Mouse (Mus musculus): ENCODE measurements at regions not wholly inside any gene's neighbourhood (a gene's known extent, or its start where the extent isn't known, plus 50 kb on each side); places are given as distances from the start of the nearest gene placed in this dataset.
A peak's percentile ranks its signal among the peaks of the same experiment; 100 is the strongest.

DNA sequence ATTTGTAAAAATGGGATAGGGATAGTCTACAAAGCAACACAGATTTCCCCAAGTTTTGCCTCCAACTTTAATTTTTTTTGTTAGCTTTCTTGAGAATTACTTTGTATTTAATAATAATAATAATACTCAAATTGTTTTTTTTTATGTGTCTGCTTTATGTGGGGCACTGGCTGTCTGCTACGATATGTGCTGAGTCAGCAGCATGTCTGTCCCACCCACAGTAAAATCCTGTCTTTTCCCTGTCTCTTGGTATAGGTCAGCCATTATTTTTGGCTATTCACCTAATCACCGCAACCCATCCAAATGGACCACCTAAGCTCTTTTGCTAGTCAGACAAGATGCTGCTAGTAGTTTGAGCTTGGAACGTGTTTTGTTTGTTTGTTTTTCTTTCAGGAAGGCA lies 473.0 kb downstream of the Hs3st4 start:
- no peak for DNase-seq (ENCODE audit: low spot score)

DNA sequence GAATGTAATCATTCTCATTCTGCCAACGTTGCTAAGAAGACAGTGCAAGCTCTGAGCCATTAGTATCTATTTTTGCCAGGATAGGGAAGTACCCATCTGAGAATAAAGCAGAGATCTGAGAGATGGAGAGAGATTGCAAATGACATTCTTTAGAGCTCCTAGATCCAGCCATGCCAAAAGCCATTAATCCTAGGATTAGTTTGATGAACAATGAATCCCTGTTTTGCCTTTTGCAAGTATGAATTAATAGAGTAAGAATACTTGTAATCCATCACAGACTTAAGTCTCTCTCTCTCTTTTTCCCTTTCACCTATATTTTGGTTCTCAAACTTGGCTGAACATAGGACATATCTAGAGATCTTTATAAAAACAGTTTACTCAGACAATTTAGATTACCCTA lies 504.7 kb downstream of the Hs3st4 start:
- no peak for DNase-seq (ENCODE audit: low spot score)

DNA sequence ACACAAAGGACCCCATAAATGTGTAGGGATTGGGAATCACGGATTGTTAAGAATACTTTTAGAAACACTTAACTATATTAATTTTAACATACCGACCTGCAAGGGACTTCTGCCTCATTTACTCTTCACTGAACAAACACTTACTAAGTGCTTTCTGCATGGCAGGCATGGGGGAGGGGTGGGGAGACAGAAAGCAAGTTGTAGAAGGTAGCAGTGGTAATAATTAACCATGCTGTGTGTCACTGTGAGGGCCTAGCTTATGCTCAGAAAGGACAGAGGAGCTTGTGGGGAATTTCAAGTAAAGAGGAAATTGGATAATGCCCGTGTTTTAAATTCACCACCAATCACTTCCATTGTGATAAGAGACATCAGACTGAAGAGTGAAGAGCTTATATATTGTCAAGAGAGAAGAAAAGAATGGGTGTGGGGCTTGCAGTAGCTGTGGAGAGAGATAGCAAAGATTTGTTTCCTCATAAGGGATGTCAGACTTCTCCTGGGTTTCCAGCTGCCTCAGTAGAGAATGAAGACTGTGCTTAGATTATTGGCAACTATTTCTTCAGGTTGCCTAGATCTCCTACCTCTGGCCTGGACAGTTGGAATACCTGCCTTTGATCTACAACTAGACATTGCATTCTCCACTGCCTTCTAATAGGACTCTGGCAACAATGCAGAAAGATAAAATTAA lies 508.6 kb downstream of the Hs3st4 start:
- no peak for DNase-seq (ENCODE audit: low spot score)

DNA sequence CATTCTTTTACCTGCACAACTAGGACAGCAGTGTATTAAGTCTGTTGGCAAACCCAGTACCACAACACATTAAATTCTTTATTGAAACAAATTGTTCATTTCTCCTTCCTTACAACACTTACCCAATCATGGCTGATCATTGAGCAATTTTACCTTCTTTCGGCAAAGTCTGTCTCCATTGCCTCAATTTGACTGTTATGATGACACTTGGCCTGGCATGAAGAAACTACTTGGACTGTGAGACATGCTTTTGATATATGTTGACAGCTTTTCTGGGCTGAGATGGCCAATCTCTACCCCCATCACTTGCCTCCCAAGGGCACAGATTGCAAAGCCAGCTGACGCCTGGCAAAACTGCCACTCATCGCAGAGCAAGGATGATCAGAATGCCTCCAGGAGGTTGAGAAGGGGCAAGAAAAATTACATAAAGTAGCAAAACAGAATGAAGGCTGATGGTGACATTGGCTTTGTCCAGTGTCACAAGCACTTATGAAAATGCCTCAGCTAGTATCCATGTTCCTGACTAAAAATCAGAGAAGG lies 509.3 kb downstream of the Hs3st4 start:
- no peak for DNase-seq (ENCODE audit: low spot score)

DNA sequence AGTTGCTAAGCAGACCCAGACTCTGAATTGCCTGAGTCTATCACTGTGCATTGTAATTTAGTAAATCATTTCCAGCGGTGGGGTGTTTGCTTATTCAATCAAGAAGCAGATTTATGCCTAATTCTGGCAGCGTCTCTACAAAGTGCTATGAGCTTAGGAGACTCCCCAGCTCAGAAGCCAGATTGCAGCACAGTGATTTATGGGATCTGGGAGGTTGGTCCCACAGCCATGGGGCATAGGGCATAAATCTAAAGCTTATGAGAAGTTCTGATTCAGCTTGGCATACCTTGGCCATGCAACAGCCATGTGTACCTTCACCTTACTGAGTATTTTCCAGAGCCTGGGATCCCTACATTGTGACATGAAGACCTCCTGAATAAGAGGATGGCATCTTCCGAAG lies 518.0 kb downstream of the Hs3st4 start:
- DNase-seq (ENCODE audit: low spot score), result no peak

DNA sequence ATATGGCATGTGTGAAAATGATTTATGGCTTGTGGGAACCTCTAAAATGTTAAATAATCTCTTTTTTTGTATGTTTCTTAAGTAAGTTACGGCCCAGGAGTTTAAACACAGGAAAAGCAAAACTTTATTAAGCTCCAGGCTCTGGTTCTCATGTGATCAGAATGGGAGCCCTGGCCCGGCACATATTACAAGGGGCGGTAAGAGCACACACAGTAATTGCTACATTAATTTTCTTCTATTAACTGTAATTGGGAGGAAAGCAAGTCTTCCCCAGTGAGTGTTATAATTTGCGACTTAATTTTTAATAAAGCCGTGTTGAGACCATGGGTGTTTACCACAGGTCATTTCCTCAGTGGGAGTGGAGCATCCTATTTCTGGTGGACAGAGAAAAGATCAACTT lies 520.1 kb downstream of the Hs3st4 start:
- DNase-seq (ENCODE audit: low spot score), result no peak

DNA sequence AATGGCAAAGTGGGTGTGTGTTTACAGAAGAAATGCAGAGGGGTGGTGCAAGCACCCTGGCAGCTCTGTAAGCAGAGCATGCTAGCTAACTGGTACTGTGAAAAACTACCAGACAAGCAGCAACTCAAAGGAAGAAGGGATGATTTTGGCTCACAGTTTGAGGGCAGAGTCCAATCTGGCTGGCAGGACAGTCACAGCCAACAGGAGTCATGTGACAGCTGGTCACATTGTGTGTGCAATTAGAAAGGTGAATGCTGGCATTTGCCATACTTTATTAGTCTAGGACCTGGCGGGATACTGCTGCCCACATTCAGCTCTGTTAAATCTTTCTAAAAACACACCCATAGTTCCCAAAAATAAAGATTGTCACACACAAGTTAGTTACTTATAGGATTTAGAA lies 566.4 kb downstream of the Hs3st4 start:
- DNase-seq (ENCODE audit: low spot score), result no peak

DNA sequence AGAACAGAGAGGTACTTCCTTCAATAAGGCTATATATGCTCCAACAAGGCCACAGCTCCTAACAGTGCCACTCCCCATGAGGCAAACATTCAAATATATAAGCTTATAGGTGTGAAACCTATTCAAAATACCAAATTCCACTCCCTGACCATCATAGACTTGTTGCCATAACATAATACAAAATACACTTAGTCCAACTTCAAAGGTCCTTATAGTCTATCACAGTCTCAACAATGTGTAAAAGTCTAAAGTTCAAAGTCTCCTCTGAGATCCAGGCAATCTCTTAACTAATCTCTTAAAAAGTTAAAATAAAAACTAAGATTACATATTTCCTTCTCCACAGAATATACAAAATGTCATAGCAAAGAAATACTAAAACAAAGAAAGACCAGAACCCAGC lies 574.5 kb downstream of the Hs3st4 start:
- DNase-seq (ENCODE audit: low spot score), result no peak

DNA sequence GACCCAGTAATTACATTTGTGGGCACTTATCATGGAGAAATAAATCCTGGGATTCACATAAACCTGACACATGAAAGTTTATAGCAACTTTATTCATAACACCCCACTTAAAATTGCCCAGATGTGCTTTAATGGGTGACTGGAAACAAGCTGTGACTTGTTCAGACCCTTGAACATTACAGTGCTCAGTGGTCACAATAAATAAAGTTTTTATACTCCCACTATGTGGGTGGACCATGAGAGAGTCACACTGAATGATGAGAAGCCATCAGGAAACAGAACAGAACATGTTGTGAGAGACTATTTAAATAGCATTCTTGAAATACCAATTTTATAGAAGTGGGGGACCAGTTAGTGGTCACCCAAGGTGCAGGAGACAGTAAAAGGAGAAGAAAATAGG lies 588.1 kb downstream of the Hs3st4 start:
- no peak for DNase-seq (ENCODE audit: low spot score)

DNA sequence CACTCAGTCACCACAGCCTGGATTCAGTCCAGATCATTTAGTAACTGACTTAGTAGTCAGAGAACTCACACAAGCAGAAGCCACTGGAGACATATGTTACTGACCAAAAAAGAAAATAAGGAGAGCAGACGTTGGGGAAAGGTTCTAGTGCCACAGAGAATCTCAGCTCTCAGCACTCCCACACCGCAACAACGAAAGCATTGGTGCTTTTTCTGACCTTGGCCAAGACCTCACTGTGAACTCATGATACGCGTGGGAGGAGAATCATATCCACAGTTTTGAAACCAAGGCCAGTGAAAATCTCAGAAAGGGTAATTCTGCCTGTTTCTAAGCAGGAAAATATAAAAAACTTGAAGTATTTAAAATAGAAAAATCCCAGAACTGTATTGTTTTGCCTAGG lies 591.0 kb downstream of the Hs3st4 start:
- no peak for DNase-seq (ENCODE audit: low spot score)

DNA sequence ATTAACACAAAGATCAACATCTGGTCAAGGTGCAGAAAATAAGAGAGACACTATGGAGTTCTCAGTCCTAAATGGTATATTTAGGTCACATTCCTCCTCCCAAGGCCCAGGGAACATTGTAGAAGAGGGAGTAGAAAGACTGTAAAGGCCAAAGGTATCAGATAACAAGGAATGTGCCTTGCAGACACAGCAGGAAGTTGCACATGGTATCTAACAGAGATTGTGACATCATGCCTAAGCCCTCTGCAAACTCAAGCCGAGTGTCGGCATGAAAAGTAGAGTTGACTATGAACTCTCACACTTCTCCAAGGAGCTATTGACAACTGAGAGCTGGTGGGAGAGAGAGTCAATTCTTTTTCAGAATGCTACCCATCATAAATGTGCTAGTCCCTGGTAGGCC lies 598.7 kb downstream of the Hs3st4 start:
- DNase-seq (ENCODE audit: low spot score), result no peak

DNA sequence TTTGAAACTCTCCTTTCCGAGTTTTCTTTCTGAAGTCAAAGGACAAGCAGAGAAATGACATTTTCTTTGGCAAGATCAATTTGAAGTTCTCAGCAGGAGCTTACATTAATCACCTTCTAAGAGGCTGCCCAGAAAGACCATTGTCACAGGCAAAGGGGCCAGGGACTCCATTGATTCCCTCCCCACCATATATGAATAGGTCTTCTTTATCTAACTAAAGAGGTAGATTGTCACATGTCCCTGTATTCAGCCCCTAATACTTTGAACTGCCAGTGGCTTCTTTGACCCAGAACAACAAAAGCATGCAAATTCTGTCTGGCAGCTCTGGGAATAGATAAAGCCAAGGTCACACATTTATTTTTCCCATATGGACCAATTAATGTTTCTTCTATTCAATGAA lies 602.6 kb downstream of the Hs3st4 start:
- no peak for DNase-seq (ENCODE audit: low spot score)

DNA sequence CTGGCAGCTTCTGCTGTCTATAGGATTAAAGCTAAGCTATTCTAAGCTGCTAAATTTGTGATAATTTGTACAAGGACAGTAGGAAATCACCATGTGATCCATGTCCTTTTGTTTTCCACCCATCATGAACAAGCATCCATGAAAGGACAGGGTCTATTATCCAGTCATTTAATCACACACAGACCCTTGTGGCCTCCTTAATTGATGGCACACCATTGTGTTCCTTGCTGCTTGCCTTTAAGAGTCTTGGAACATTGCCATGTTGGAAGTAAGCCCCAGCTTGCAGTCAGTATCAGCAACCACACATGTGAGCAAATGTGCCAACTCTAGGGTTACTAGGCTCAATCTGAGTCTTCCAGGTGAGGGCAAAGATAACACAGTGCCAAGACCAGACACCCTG lies 608.7 kb downstream of the Hs3st4 start:
- DNase-seq (ENCODE audit: low spot score), result no peak

DNA sequence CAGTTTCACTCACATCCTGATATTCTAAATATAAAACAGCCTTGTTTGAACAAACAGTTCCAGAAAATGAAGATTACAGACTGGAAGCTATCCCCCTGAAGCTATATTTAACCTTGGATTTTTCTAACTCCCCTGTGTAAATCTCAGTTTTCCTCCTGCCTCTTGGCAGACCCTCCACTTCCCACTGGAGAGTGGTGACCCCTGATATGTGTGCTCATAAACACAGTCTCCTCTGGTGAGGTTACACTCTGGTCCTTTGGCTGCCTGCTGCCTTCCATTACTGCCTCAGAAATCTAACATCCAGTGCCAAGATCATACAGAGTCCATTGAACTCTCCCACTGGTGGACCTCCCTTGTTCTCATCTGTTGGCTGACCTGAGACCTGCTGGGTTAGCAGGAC lies 610.8 kb downstream of the Hs3st4 start:
- DNase-seq (ENCODE audit: low spot score), result no peak

DNA sequence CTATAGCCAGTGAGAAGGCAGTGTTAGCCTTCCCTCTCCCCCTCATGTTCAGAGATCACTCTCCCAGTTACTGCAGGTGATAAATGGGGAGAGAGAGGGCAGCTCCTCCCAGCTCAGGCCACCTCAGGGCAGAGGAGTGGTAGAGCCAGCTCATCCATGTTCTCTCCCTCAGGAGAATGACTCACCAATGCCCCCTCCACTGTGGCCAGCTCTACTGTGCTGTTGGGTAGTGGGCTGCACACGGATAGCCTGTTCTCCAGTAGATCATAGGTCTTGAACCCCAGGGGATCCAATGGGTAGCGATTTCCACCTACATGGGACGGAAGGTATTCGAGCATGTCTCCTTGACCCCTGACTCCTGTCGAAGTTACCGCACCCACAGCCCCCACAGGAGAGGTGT lies 618.1 kb downstream of the Hs3st4 start:
- no peak for DNase-seq (ENCODE audit: low spot score)

DNA sequence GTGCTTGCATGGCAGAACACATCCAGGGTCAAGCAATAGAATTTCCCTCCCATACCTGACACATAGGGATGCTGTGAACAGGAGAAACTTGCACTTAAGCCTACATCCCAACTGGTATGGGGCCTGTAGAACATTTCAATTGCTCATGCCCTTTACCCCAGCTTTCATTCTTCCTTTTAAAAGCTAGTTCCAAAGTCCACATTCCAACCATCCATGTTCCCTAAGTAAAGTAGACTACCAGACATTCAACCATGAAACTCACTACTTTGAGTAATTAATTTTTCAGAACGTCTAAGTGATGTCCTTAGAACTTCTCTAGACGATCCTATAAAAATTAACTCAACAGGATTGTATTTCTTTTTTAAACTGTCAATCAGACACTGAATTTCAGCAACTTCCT lies 621.9 kb downstream of the Hs3st4 start:
- no peak for DNase-seq (ENCODE audit: low spot score)

DNA sequence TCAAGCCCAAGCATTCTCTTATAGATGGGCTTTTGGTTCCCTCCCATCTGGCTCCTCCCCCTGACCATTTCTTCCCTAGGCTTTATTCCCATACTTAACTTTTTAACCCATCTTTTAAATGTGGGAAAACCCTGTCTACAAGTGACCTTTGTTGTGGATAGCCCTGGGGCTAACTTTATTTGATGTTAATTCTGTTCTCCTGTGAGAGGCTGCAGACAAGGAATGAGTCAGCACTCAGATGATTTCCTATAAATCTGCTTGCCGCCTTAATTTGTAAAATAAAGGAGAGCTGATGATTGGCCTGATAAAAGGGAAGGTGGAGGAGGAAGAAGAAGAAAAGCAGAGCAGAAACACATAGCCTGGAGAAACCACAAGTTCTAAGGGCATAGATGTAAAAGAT lies 623.3 kb downstream of the Hs3st4 start:
- no peak for DNase-seq (ENCODE audit: low spot score)

DNA sequence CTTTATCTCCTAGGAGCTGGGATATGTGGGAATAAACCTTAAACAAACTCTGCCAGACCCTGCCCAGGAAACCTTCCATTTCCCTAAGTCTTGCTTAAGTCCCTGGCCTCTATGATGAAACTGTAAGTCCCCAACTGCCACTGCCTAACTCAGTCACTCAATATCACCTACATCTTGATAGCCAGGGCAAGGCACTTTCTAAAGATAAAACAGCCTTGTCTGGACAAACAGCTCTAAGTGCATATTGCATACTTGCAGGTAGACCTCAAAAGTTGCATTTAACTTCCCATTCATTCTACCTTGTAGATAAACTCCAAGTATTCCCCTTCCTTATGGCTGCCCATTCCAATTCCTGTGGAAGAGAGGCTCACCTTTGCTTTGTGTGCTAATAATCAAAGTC lies 624.4 kb downstream of the Hs3st4 start:
- no peak for DNase-seq (ENCODE audit: low spot score)

DNA sequence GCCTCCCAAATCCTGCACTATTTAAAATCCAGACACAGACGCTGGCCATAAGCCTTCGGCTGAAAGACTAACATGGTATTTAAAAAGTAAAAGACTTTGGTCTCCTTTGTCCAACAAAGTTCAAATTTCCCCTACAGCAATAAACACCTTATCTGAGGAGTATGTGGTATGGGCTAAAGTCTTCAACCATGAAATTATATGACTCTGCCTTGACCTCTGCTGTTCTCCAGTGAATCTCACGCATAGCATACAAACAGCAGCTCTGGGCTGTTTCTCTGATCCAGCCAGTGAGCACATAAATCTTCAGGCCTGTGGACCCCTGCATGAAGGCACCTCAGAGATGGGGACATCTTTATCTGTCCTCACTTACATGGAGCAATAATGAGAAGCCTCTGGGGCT lies 627.8 kb downstream of the Hs3st4 start:
- no peak for DNase-seq (ENCODE audit: low spot score)

DNA sequence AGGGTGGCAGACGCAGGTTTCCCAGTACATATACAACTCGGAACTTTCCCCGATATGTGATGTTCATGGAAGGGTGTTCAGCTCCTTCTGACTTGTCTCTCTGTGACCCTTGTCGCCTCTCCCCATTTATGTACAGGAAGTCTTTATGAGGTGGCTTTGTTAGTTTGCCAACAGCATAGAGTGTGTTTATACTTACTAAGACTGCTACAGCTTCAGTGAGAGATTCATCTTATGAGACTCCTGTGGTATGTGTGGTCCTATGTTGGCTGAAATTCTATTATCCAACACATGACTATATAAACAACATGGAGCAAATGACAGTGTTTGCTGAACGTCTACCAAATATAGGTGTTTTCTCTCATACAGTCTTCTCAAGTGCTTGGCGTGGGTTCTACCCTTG lies 664.5 kb downstream of the Hs3st4 start:
- no peak for DNase-seq (ENCODE audit: low spot score)

DNA sequence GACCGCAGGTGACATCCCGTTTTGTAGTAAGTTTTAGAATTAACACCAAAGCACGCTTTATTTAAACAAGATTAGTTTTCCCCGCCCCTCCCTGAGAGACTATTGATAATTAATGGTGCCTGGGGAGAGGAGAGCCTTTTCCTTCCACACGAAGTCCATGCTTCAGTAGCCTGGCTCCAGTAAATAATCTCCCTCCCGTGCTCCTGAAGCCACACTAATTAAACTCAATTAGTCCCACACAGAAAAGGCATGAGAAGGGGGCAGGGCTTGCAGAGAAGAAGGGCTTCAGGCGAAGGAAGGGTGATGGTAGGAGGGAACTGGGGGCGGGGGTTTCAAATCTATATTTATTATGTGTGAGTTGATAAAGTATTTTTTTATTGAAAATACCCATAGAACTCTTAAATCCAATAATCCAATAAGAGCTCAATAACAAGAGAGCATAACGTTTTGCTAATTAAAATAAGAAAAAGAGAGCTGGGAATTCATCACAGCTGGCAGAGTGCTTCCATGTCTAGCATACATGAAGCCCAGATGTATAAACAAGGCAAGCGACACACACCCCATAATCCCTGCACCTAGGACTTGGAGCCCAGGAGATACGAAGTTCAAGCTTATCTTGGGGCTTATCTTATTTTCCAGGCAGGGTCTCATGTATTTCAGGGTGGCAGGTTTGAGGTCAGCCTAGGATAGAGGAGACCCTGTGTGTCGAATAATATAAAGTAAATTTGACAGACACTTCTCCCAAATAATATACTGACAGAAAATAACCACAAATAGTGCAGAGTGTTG lies 684.7 kb downstream of the Hs3st4 start:
- DNase-seq (ENCODE audit: low spot score), result no peak

DNA sequence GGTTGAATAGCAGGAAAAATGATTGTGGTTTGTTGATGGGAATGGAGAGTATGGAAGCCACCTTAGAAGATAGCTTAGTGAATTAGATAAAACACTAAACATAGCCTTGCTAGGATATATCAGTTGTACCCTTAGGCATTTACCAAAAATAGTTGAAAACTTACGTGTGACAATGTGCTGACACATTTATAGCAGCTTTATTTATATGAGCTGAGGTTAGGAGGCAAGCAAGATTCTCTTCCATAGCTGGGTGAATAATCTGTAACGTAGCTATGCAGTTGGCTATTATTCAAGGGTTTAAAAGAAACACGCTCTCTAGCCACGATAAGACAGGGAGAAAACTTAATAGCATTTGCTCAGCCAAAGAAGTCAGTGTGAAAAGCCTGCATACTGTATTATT lies 685.4 kb downstream of the Hs3st4 start:
- no peak for DNase-seq (ENCODE audit: low spot score)

DNA sequence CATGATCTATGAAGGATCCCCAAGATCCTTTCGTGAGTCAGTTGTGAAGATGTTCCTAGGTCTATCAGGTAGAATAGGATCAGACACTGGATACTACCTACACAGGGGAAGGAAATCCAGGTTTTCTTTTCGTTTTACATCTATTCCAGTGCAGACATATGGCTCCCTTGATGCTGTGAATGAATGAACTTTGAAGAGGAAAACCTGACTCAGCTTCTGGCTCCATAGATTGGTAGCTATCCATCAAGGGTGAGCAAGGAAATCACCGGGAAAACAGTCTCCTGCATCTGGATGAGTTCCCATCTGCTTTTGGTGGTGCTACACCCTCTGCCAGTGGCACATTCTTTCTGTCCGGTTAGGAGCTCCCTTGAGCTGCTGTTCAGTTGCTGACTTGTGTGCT lies 687.8 kb downstream of the Hs3st4 start:
- no peak for DNase-seq (ENCODE audit: low spot score)

DNA sequence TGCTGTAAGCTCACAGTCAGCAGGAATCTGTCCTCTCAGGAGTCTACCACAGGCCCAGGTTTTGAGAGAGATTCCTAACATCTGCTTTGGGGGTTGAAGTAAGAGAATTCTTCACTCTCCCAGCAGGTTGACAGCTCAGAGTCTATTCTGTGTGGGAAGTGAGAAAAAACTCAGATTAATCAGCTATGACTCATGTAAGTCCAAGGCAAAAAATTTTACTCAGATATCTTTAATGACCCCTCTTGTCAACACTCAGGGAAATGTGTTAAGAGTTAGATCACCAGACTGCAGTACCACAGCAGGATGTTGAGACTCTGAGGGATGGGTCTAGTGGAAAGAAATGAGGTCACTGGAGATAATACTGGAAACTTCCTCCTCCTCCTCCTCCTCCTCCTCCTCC lies 688.4 kb downstream of the Hs3st4 start:
- DNase-seq (ENCODE audit: low spot score), result peak; percentile 19

All from layer of hippocampus, adult 11-12 months (tissue).